Mouse (Mus musculus) layer of hippocampus, adult 18-20 months (tissue): Measurements from ENCODE around the gene Nptn. TPM values are rescaled to one million over a fixed set of nuclear protein-coding genes. Genes with fewer than 3 reads are reported as not detected.
"Not testable (repeated sequence)": the region's sequence is repeated elsewhere in the genome, so short reads cannot be mapped to it uniquely, and the experiment has no call there.

Source experiments
- DNase-seq, 2 experiments: peaks; one replicate each; pipeline ENCODE4 v3.0.0; 2022; ENCODE audit warnings: low spot score in 2 of 2
- total RNA-seq, 2 experiments: library from RNA; stranded (reverse); gene quantifications; 2 replicates each; pipeline ENCODE4 v1.2.3; 2021

Gene Nptn
- total RNA-seq, 2 experiments from 2014 or later, result 848 to 884 TPM

DNA sequence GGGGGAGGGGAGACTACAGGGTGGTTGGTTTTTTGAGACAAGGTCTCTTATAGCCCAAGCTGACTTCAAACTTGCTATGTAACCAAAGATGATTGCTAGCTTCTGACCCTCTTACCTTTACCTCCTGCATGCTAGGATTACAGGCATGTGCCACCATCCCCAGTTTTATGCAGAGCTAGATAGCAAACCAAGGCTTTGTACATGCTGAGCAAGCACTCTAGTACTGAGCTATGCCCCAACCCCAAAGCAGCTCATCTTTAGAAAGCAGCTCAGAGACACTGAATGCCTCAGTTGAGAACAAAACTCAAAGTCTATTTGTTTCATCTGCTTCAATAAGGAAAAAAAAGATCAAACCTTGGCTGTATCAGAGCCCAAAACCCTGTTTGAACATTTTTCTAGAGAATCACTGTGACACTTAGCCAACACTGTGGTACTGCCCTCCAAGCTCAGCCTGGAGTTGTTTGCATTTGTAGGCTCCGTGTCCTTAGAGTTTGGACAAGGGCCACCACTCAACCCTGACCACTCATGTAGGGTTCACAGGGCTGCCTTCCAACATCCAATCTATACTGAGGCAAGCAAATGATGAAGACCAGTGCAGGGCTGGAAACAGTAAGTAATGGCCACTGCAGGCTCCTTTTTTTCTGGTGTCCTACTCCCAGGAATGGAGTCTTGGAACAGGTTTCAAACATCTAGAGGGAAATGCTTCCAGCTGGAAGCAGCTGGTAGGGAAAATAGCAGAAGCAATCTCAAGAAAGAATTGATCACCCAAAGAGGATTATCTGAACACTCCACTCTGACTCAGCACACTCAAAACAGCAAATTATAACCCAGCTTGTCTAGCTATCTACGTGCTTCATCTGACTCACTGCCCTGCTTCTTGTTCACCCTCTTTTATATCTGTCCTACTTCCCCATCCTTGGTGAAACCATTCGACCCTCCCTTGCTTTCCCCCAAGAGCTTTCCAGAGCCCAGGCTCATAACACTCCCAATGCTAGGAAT is 24.3 kb upstream of the Nptn start:
- DNase-seq, result no peak

- no peak for DNase-seq
These were observed 21.8 kb upstream of the Nptn start for GRCm38 (mm10) chr9:58560211-58560610.

DNA sequence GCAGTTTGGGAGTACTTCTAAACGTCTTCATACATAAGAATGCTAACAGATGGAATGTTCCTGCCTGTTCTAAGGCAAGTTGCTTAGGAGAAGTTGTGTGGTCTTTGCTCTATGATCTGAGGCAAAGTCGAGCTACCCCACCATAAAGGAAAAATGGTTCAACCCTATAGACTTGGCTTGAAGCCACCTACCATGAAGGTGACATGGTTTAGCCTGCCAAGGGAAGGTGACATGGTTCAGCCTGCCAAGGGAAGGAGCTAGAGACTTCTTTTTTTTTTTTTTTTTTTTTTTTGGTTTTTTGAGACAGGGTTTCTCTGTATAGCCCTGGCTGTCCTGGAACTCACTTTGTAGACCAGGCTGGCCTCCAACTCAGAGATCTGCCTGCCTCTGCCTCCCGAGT is 16.1 kb upstream of the Nptn start:
- DNase-seq, result not testable (repeated sequence)

DNA sequence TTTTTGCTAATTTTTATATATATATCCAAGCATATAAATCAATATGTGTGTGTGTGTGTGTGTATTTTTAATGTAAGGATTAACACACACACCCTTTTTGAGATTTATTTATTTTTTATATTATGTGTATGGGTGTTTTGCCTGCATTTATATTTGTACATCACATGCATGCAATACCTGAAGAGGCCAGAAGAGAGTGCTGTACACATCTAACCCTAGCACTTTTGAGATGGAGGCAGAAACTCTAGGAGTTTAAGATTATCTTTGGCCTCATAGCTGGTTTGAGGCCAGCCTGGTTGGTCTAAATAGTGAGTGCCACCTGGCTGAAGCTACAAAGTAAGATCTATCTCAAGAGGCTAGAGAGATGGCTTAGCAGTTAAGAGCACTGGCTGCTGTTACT is 14.4 kb upstream of the Nptn start:
- no peak for DNase-seq

DNA sequence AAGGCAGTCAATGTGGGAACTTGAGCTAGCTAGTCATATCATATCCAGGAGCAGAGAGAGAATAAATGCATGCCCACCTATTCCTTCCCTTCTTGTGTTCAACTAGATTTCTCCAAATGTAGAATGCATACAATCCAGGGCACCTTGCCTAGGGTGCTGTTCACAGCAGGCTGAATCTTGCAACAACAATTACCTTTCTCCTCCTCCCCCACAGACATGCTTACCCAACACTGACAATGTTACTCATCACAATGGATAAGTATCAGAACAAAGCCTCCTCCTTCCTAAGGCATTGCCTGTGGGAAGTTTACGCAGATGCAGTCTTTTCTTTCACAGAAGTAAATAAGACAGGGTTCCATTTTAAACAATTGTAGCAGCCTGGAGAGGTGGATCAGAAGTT is 11.0 kb upstream of the Nptn start:
- no peak for DNase-seq

- peak; percentile 81 to 95 for DNase-seq
These were observed 3.4 kb upstream of the Nptn start for GRCm38 (mm10) chr9:58578669-58579068.

DNA sequence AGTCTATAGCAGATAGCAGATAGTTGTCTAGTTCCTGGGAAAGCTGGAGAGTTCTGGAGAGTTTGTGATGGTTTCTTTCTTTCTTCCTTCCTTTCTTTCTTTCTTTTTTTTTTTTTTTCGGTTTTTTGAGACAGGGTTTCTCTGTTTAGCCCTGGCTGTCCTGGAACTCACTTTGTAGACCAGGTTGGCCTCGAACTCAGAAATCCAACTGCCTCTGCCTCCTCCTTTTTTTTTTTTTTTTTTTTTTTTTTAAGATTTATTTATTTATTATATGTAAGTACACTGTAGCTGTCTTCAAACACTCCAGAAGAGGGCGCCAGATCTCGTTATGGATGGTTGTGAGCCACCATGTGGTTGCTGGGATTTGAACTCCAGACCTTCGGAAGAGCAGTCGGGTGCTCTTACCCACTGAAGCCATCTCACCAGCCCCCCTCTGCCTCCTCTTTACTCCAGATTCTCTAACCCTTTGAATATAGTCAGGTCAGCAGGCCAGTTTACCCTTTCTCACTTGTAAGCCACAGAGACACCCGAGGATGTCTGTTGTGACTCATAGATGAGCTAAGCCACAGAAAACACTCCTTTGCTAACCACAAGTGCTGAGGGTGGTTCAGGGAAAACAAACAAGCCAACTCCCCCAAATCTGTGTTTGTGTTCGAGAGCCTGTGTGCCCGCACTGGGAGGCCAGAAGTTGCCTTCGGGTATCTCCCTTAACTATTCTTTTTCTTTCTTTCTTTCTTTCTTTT is 1.4 kb upstream of the Nptn start:
- DNase-seq, result not testable (repeated sequence)

- DNase-seq, result no peak
These were observed 633 bp upstream of the Nptn start for GRCm38 (mm10) chr9:58581283-58581930.

- DNase-seq, result peak; percentile 35 to 65
These were observed 684 bp downstream of the Nptn start for GRCm38 (mm10) chr9:58582581-58583266.

GRCm38 (mm10) chr9:58583267-58583641 is 1.2 kb downstream of the Nptn start:
- DNase-seq, result no peak

DNA sequence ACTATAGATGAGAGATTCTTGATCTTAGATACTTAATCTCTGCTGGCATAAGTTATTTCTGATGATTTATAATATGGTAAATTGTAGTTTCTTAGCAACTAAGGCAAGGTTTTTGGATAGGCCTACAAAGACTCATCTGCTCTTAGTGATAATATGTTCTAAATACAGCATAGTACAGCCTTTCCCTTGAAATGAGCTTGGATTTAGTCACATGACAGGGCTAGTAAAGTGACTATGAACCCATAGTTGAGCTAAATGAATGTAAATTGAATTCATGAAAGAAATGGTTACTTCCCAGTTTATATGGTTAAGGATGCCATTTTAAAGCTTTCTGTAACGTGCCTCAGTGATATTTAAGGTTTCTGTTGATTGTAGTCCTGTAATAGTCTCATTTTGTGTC is 2.3 kb downstream of the Nptn start:
- DNase-seq, result no peak

GRCm38 (mm10) chr9:58588657-58589056 is 6.6 kb downstream of the Nptn start:
- DNase-seq, result no peak

GRCm38 (mm10) chr9:58595313-58595712 is 13.3 kb downstream of the Nptn start:
- no peak for DNase-seq

GRCm38 (mm10) chr9:58613790-58614189 is 31.8 kb downstream of the Nptn start:
- peak; percentile 26 to 51 for DNase-seq

DNA sequence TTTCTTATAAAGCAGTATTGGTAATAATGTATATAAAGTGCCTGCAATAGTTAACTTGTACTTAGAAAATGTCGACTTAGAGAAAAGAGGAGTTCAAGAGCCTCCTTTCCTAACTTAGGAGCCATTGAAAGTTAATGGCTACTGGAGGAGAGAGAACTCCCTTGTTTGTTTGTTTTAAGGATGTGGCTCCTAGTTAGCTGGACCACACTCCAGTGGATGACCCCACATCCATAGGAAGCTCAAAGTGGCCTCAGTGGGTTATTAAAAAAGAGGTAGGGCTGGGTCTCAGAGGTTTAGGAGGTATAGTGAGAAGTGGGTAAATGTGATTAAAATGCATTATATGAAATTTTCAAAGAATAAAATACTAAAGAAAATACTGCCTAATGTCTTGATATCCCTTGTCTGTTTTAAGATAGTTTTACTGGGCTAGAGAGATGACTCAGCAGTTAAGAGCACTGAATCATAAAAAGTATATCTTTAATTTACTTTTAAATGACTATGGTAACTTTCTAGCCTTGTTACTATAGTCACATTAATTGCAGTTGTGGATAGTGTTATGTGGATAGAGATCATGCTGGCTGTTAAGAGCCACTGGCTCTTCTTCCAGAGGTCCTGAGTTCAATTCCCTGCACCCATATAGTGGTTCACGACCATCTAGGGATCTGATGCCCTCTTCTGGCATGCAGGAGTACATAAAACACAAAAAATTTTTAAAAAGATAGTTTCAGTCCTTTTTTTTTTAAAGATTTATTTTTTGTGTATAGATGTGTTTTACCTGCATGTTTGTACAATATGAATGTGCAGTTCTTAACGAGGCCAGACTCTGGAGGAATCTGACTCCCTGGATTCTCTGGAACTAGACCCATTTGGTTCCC is 33.3 kb downstream of the Nptn start:
- DNase-seq, result no peak

DNA sequence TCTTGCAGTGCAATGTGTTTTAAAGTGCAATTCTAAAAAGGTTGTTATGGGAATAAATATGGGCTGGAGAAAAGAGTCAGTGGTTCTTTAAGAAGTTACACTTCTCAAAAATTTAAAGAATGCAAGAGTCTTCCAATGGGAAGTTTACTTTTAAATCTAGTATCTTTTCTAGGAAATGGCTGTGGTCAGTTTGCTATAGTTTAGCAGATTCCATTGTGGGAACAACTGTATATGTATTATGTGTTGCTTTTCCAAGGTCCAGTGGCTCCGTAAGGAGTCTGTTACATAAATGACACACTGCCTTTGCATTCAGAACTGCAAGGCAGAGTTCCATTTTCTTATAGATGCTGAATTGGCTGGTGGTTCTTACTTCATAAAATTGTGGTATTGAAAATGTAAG is 41.0 kb downstream of the Nptn start:
- no peak for DNase-seq

DNA sequence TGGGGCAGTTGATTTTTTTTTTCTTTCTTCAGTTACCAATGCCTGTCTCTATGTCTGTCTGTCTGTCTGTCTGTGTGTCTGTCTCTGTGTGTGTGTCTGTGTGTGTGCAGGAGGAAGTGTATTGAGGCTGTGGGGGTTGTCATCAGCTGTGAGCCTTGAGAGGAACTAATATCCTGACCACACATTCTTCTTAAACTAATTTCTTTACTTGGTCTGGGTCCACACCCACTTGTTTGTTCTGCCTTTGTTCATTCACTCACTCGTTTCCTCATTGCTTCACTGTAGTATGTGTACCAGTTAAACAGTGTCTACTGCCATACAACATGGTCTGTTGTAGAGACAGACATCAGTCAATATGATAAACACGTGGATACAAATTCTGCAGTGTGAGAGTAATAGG is 45.2 kb downstream of the Nptn start:
- DNase-seq, result no peak

DNA sequence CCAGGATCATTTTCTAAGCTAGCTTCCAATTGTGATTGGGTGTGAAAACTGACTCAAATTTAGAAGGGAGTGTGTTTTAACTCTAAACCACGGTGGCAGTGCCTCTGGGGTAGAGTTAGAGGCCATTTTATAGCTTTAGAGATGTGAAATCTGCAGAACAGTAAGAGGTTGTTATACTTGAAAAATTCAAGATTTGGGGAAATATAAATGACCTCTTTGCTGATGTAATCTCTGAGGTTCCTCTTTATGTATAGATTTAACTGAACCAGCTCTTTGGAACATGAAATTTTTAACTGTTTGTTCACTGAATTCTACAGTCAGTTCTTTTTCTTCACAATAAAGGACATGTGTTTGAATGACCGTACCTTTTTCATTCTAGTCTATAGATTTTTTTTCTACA is 48.4 kb downstream of the Nptn start:
- DNase-seq, result no peak

DNA sequence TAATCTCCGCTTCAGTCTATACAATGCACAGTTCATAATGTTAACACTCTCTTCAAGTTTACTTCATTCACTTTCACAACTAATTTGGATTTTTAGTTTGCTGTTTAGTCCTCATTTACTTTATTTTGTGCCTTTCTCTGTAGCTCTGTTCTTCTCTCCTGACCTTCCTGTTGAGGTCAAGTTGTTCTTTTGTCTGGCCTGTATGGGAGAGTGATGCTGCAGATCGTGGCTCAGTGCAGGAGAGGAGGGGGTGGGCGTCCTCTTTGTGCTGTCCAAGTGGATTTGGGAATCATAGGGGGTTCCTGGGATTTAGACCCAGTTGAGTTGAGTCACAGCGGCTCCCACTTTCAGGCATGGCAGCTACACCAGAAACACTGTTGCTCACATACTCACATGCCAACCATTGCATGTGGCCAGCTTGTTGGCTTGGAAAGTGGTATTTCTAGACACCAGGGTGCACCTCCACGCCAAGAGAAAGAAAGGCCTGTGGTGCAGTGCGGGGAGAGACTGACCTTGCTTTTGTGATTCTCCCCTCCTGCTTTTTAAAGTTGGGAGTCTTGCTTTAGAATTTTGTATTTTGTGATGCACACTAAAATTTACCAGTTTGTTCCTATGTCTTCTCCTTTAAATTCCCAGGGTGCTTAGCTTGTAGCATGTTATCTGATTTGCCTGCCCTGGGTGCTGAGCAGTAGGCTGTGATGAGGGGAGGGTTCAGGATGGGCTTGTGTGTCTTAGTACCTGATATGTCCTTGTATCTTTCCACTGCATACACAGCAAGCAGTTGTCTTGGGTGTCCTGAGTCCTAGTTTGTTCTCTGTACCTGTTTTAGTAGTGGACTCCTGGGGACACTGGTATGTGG is 66.6 kb downstream of the Nptn start:
- no peak for DNase-seq
